Mouse (Mus musculus): ENCODE data around the gene Ifna6. TPM values are rescaled to one million over a fixed set of nuclear protein-coding genes. Genes with fewer than 3 reads are reported as not detected.
A peak's percentile ranks its signal among the peaks of the same experiment; 100 is the strongest.
"Not testable (repeated sequence)": the region's sequence is repeated elsewhere in the genome, so short reads cannot be mapped to it uniquely, and the experiment has no call there.

Ifna6 gene
- polyA plus RNA-seq, 1 experiment from 2014 or later = not detected

- H3K36me3 ChIP-seq (ENCODE audit: control insufficient read depth, insufficient read depth, low read length); H3K4me1 ChIP-seq (ENCODE audit: control insufficient read depth, insufficient read depth, low read length); H3K27me3 ChIP-seq (replicated peaks; ENCODE audit: control insufficient read depth, insufficient read depth, low read length); H3K27ac ChIP-seq (ENCODE audit: low read depth, low read length); H3K4me3 ChIP-seq (ENCODE audit: low read depth, low read length); H3K4me2 ChIP-seq (ENCODE audit: low read length); ATAC-seq; H3K9ac ChIP-seq (ENCODE audit: low read length); DNase-seq (ENCODE audit: low spot score); H3K9me3 ChIP-seq (replicated peaks; ENCODE audit: control insufficient read depth, low read length): not testable (repeated sequence)
- no CpG with 5 or more reads among the region's 28 CpGs for WGBS
Measured at GRCm38 (mm10) chr4:88797097-88797496, 30.1 kb upstream of the Ifna6 start, which contains the start of gene Gm13279. TSS of gene Gm13279 (plus strand) at chr4:88797397.

- DNase-seq (ENCODE audit: low spot score); H3K9ac ChIP-seq (ENCODE audit: low read length); H3K36me3 ChIP-seq (ENCODE audit: control insufficient read depth, insufficient read depth, low read length); H3K4me1 ChIP-seq (ENCODE audit: control insufficient read depth, insufficient read depth, low read length); H3K4me2 ChIP-seq (ENCODE audit: low read length); H3K9me3 ChIP-seq (replicated peaks; ENCODE audit: control insufficient read depth, low read length); H3K27me3 ChIP-seq (replicated peaks; ENCODE audit: control insufficient read depth, insufficient read depth, low read length); H3K27ac ChIP-seq (ENCODE audit: low read depth, low read length); ATAC-seq; H3K4me3 ChIP-seq (ENCODE audit: low read depth, low read length): not testable (repeated sequence)
- WGBS = 0% methylated on average over 1 of the region's 7 CpGs
Measured at GRCm38 (mm10) chr4:88799365-88799764, 27.9 kb upstream of the Ifna6 start, which contains the start of gene Gm13285. TSS of gene Gm13285 (plus strand) at chr4:88799665.

GRCm38 (mm10) chr4:88802954-88803353 lies 24.3 kb upstream of the Ifna6 start, which contains the start of gene Gm13287:
TSS of gene Gm13287 (plus strand) at chr4:88803254.
- not testable (repeated sequence) for H3K4me3 ChIP-seq (ENCODE audit: low read depth, low read length); H3K9me3 ChIP-seq (replicated peaks; ENCODE audit: control insufficient read depth, low read length); DNase-seq (ENCODE audit: low spot score); H3K9ac ChIP-seq (ENCODE audit: low read length); H3K36me3 ChIP-seq (ENCODE audit: control insufficient read depth, insufficient read depth, low read length); H3K27ac ChIP-seq (ENCODE audit: low read depth, low read length); ATAC-seq; H3K4me2 ChIP-seq (ENCODE audit: low read length); H3K4me1 ChIP-seq (ENCODE audit: control insufficient read depth, insufficient read depth, low read length); H3K27me3 ChIP-seq (replicated peaks; ENCODE audit: control insufficient read depth, insufficient read depth, low read length)
- no CpG with 5 or more reads among the region's 29 CpGs for WGBS

GRCm38 (mm10) chr4:88805231-88805630 lies 22.0 kb upstream of the Ifna6 start, which contains the start of gene Gm13288:
TSS of gene Gm13288 (plus strand) at chr4:88805531.
- H3K4me2 ChIP-seq (ENCODE audit: low read length) = peak within 1 kb of the TSS; percentile 34; the same call in 1 of the 2 replicates
- H3K4me1 ChIP-seq (ENCODE audit: control insufficient read depth, insufficient read depth, low read length); H3K36me3 ChIP-seq (ENCODE audit: control insufficient read depth, insufficient read depth, low read length); H3K4me3 ChIP-seq (ENCODE audit: low read depth, low read length); ATAC-seq; DNase-seq (ENCODE audit: low spot score); H3K27ac ChIP-seq (ENCODE audit: low read depth, low read length); H3K9ac ChIP-seq (ENCODE audit: low read length); H3K27me3 ChIP-seq (replicated peaks; ENCODE audit: control insufficient read depth, insufficient read depth, low read length); H3K9me3 ChIP-seq (replicated peaks; ENCODE audit: control insufficient read depth, low read length): not testable (repeated sequence)
- no CpG with 5 or more reads among the region's 8 CpGs for WGBS

- not testable (repeated sequence) for H3K9ac ChIP-seq (ENCODE audit: low read length); ATAC-seq; DNase-seq (ENCODE audit: low spot score); H3K36me3 ChIP-seq (ENCODE audit: control insufficient read depth, insufficient read depth, low read length); H3K27me3 ChIP-seq (replicated peaks; ENCODE audit: control insufficient read depth, insufficient read depth, low read length); H3K9me3 ChIP-seq (replicated peaks; ENCODE audit: control insufficient read depth, low read length); H3K4me3 ChIP-seq (ENCODE audit: low read depth, low read length); H3K4me1 ChIP-seq (ENCODE audit: control insufficient read depth, insufficient read depth, low read length); H3K27ac ChIP-seq (ENCODE audit: low read depth, low read length)
- H3K4me2 ChIP-seq (ENCODE audit: low read length) = peak overlapping the region; percentile 34; the same call in 1 of the 2 replicates
- no CpG with 5 or more reads among the region's 34 CpGs for WGBS
Measured at GRCm38 (mm10) chr4:88805761-88806160, 21.5 kb upstream of the Ifna6 start.

GRCm38 (mm10) chr4:88815928-88816327 lies 11.3 kb upstream of the Ifna6 start, which contains the start of gene Ifna7:
TSS of gene Ifna7 (plus strand) at chr4:88816228.
- Histone ChIP-seq H3K36me3 (ENCODE audit: control insufficient read depth, insufficient read depth, low read length) (no peaks in the 10 kb centered on the region), H3K9ac (ENCODE audit: low read length) (no peak within 1 kb of the TSS), H3K27ac (ENCODE audit: low read depth, low read length) (no peak within 1 kb of the TSS), H3K4me3 (ENCODE audit: low read depth, low read length) (no peak within 1 kb of the TSS), H3K9me3 (replicated peaks; ENCODE audit: control insufficient read depth, low read length) (no peaks in the 10 kb centered on the region), H3K4me1 (ENCODE audit: control insufficient read depth, insufficient read depth, low read length) (no peaks in the 10 kb centered on the region), H3K27me3 (replicated peaks; ENCODE audit: control insufficient read depth, insufficient read depth, low read length) (no peaks in the 10 kb centered on the region), H3K4me2 (ENCODE audit: low read length) (no peak within 1 kb of the TSS)
- 66% methylated on average over 3 of the region's 3 CpGs for WGBS
- ATAC-seq (no peak), DNase-seq (ENCODE audit: low spot score) (no peak)

- DNase-seq (ENCODE audit: low spot score) (no peak), ATAC-seq (no peak)
- H3K36me3 ChIP-seq (ENCODE audit: control insufficient read depth, insufficient read depth, low read length) = no peaks in the 10 kb centered on the region
- H3K4me1 ChIP-seq (ENCODE audit: control insufficient read depth, insufficient read depth, low read length) = no peaks in the 10 kb centered on the region
- H3K9ac ChIP-seq (ENCODE audit: low read length) = no peak within 1 kb of the TSS
- no peak within 1 kb of the TSS for H3K4me2 ChIP-seq (ENCODE audit: low read length)
- H3K9me3 ChIP-seq (replicated peaks; ENCODE audit: control insufficient read depth, low read length) = no peaks in the 10 kb centered on the region
- no peak within 1 kb of the TSS for H3K27ac ChIP-seq (ENCODE audit: low read depth, low read length)
- H3K27me3 ChIP-seq (replicated peaks; ENCODE audit: control insufficient read depth, insufficient read depth, low read length) = no peaks in the 10 kb centered on the region
- no peak within 1 kb of the TSS for H3K4me3 ChIP-seq (ENCODE audit: low read depth, low read length)
- 76% methylated on average over 1 of the region's 1 CpGs for WGBS
Measured at GRCm38 (mm10) chr4:88819659-88820058, 7.6 kb upstream of the Ifna6 start, which contains the start of gene Ifna11. TSS of gene Ifna11 (plus strand) at chr4:88819959.

GRCm38 (mm10) chr4:88822995-88823394 lies 4.2 kb upstream of the Ifna6 start:
- Histone ChIP-seq H3K4me2 (ENCODE audit: low read length) (no peak overlapping the region), H3K27me3 (replicated peaks; ENCODE audit: control insufficient read depth, insufficient read depth, low read length) (no peaks in the 10 kb centered on the region), H3K4me3 (ENCODE audit: low read depth, low read length) (no peak overlapping the region), H3K36me3 (ENCODE audit: control insufficient read depth, insufficient read depth, low read length) (no peaks in the 10 kb centered on the region), H3K27ac (ENCODE audit: low read depth, low read length) (no peak overlapping the region), H3K9ac (ENCODE audit: low read length) (no peak overlapping the region), H3K9me3 (replicated peaks; ENCODE audit: control insufficient read depth, low read length) (no peaks in the 10 kb centered on the region), H3K4me1 (ENCODE audit: control insufficient read depth, insufficient read depth, low read length) (no peaks in the 10 kb centered on the region)
- WGBS = 18% methylated on average over 4 of the region's 4 CpGs
- DNase-seq (ENCODE audit: low spot score) = peak; percentile 56
- no peak for ATAC-seq

GRCm38 (mm10) chr4:88830523-88830922 lies 3.3 kb downstream of the Ifna6 start:
- Histone ChIP-seq H3K9ac (ENCODE audit: low read length) (no peak overlapping the region), H3K27me3 (replicated peaks; ENCODE audit: control insufficient read depth, insufficient read depth, low read length) (no peaks in the 10 kb centered on the region), H3K4me1 (ENCODE audit: control insufficient read depth, insufficient read depth, low read length) (no peaks in the 10 kb centered on the region), H3K27ac (ENCODE audit: low read depth, low read length) (no peak overlapping the region), H3K4me2 (ENCODE audit: low read length) (no peak overlapping the region), H3K4me3 (ENCODE audit: low read depth, low read length) (no peak overlapping the region), H3K36me3 (ENCODE audit: control insufficient read depth, insufficient read depth, low read length) (no peaks in the 10 kb centered on the region), H3K9me3 (replicated peaks; ENCODE audit: control insufficient read depth, low read length) (no peaks in the 10 kb centered on the region)
- 23% methylated on average over 4 of the region's 4 CpGs for WGBS
- DNase-seq (ENCODE audit: low spot score) (peak; percentile 48), ATAC-seq (no peak)
